ENCODE assay signal across 10 mouse cellular contexts in the genomic region with DNA sequence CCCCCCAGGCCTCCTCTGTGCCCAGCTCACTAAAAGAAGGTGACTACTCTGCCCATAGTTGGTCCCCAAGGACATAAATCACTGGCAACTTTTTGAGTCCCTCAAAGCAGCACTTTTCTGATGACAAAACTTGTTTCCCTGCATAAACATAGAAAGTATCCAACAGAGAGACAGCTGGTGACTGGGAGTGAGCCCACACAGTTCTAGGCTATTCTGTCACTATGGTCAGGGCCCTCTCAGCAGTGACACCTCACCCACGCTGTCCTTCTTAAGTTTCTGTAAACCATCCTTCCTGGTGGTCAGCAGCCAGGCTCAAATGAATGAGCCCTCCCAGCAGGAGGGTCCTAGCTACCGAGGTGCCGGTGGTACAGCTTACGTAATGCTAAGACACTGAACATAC.
"Had no signal": no experiment of that assay in that cellular context is flagged by ENCODE, and none has a peak within 500 bp of the region (broad histone marks: within the 10 kb centered on the region; RNA-seq: fewer than 3 reads in every experiment).

No protein-coding gene starts in this region.

- DNase-seq: lung, adult 18-20 months; lung, embryonic 14.5 days; lung, postnatal 10 days; lung, postnatal 4 days; midbrain, embryonic 14.5 days; right cerebral cortex, postnatal 25 days; thymus, adult 18-20 months; thymus, postnatal 14 days; thymus, postnatal 36 days had no signal

- ATAC-seq: midbrain, embryonic 16.5 days had no signal
